Mouse (Mus musculus) cortical plate, adult 2 months (tissue): Measurements from ENCODE around the gene Slc12a3.

Experiments used
- CTCF ChIP-seq: fragments of 200-500 bp; IDR thresholded peaks from 2 replicates; pipeline ENCODE4 v1.5.1; 2011; ENCODE audit warnings: mild to moderate bottlenecking, control low read depth, low read length; ENCODE audit not compliant: insufficient read depth; ENCODE audit errors: extremely low read depth
- POLR2A ChIP-seq: fragments of 200-500 bp; IDR thresholded peaks from 2 replicates; pipeline ENCODE4 v1.6.1; 2011; ENCODE audit warnings: mild to moderate bottlenecking, low read length, control low read depth; ENCODE audit not compliant: insufficient read depth; ENCODE audit errors: extremely low read depth

GRCm38 (mm10) chr8:94292072-94292471, 36.9 kb upstream of the Slc12a3 start:
- TF ChIP-seq POLR2A, result no peak
- TF ChIP-seq CTCF, result no peak
